In genomic region chr12:91679320-91680064, GRCm38 (mm10) we compare ENCODE assay signal across 10 mouse cellular contexts.
DNase-seq lines count a peak whose midpoint lies in the region; ATAC-seq lines count a peak whose summit lies in the region.
"Had no signal": no experiment of that assay in that cellular context is flagged by ENCODE, and none has a peak within 500 bp of the region (broad histone marks: within the 10 kb centered on the region; RNA-seq: fewer than 3 reads in every experiment).

No protein-coding gene starts in this region.

- no peaks in the 10 kb centered on the region for H3K36me3 ChIP-seq in hindbrain, embryonic 14.5 days (replicated peaks; ENCODE audit: control insufficient read depth, insufficient read depth)
- no peaks in the 10 kb centered on the region for H3K36me3 ChIP-seq in midbrain, embryonic 14.5 days (ENCODE audit: control insufficient read depth, insufficient read depth, low read length)
- H3K36me3 ChIP-seq: heart, embryonic 10.5 days had no signal

- no peaks in the 10 kb centered on the region for H3K9me3 ChIP-seq in hindbrain, embryonic 14.5 days (ENCODE audit: control insufficient read depth, low read length)
- H3K9me3 ChIP-seq in midbrain, embryonic 14.5 days (ENCODE audit: control insufficient read depth, low read length) = no peaks in the 10 kb centered on the region
- H3K9me3 ChIP-seq: heart, embryonic 10.5 days had no signal

- DNase-seq in adrenal gland, postnatal 10 days = peak; percentile 14
- no peak for DNase-seq in adrenal gland, adult (ENCODE audit: inconsistent age in 2 of 2, low spot score in 1 of 2)
- peak; percentile 75 for DNase-seq in embryo, embryonic 11 days
- peak; percentile 71 for DNase-seq in hindbrain, embryonic 14.5 days (ENCODE audit: low spot score)
- DNase-seq in midbrain, embryonic 14.5 days = peak; percentile 80
- DNase-seq in adrenal gland, adult 2 months = no peak

- 21% methylated on average over 14 of the region's 14 CpGs for WGBS in hindbrain, embryonic 14.5 days
- 15% methylated on average over 14 of the region's 14 CpGs for WGBS in midbrain, embryonic 14.5 days

- peak overlapping the region; percentile 51; the same call in 1 of the 2 replicates for H3K27ac ChIP-seq in hindbrain, embryonic 14.5 days
- peak overlapping the region; percentile 65 for H3K27ac ChIP-seq in midbrain, embryonic 14.5 days (replicated peaks; ENCODE audit: low read depth, low read length)
- H3K27ac ChIP-seq: heart, embryonic 10.5 days had no signal

- no peaks in the 10 kb centered on the region for H3K27me3 ChIP-seq in hindbrain, embryonic 14.5 days (ENCODE audit: control insufficient read depth, insufficient read depth, low read length)
- H3K27me3 ChIP-seq in midbrain, embryonic 14.5 days (ENCODE audit: control insufficient read depth, insufficient read depth, low read length) = no peaks in the 10 kb centered on the region
- H3K27me3 ChIP-seq: Patski had no signal

- no peak overlapping the region for H3K9ac ChIP-seq in hindbrain, embryonic 14.5 days
- H3K9ac ChIP-seq in midbrain, embryonic 14.5 days (replicated peaks; ENCODE audit: low read length) = no peak overlapping the region

- no peak overlapping the region for H3K4me3 ChIP-seq in hindbrain, embryonic 14.5 days (replicated peaks; ENCODE audit: low read length)
- H3K4me3 ChIP-seq in midbrain, embryonic 14.5 days (replicated peaks; ENCODE audit: low read depth, low read length) = no peak overlapping the region
- H3K4me3 ChIP-seq: heart, embryonic 10.5 days had no signal

- peak overlapping the region; percentile 30 for H3K4me2 ChIP-seq in hindbrain, embryonic 14.5 days (replicated peaks)
- peak overlapping the region; percentile 32 for H3K4me2 ChIP-seq in midbrain, embryonic 14.5 days (ENCODE audit: low read length)

- H3K4me1 ChIP-seq in hindbrain, embryonic 14.5 days (replicated peaks; ENCODE audit: control insufficient read depth, insufficient read depth, low read length) = peaks cover 15% of the 10 kb centered on the region
- peaks cover 22% of the 10 kb centered on the region for H3K4me1 ChIP-seq in midbrain, embryonic 14.5 days (ENCODE audit: control insufficient read depth, insufficient read depth, low read length)

- ATAC-seq in hindbrain, embryonic 14.5 days (ENCODE audit: low FRiP score) = peak; percentile 38; the same call in 1 of the 2 replicates
- ATAC-seq in midbrain, embryonic 14.5 days (ENCODE audit: low FRiP score, low TSS enrichment) = peak; percentile 57; the same call in 1 of the 2 replicates
- no peak for ATAC-seq in CD4-positive, CD25-positive, alpha-beta regulatory T cell, adult 4 months
- no peak for ATAC-seq in activated CD4-positive, CD25-positive, alpha-beta regulatory T cell, adult 4 months
- ATAC-seq: Patski had no signal

Comparison
In these comparisons a context has a peak if more than half of its experiments do, and no peak if none do; other contexts are left out.
1. DNase-seq: peak in adrenal gland, postnatal 10 days (single experiment), embryo, embryonic 11 days (single experiment), hindbrain, embryonic 14.5 days (single experiment) and midbrain, embryonic 14.5 days (single experiment); none in adrenal gland, adult (0 of 2) and adrenal gland, adult 2 months (single experiment).
2. ATAC-seq: peak in hindbrain, embryonic 14.5 days (single experiment) and midbrain, embryonic 14.5 days (single experiment); none in CD4-positive, CD25-positive, alpha-beta regulatory T cell, adult 4 months (single experiment) and activated CD4-positive, CD25-positive, alpha-beta regulatory T cell, adult 4 months (single experiment).